Mouse (Mus musculus) limb, embryonic 13.5 days (tissue): Measurements from ENCODE around the gene Fam163a. TPM values are rescaled to one million over a fixed set of nuclear protein-coding genes. Genes with fewer than 3 reads are reported as not detected.
"Not testable (repeated sequence)": the region's sequence is repeated elsewhere in the genome, so short reads cannot be mapped to it uniquely, and the experiment has no call there.

Experiments used
- ATAC-seq: fragments of 200-750 bp; cut with Nextera tagmentation; 2 replicates; pipeline ENCODE4 v1.8.0; 2017; ENCODE audit warnings: low read depth, moderate number of reproducible peaks, moderate TSS enrichment; ENCODE audit not compliant: low FRiP score
- H3K27ac ChIP-seq: fragments of 300-500 bp; sonication (generic); 2 replicates; pipeline ENCODE4 v1.5.1; 2015; ENCODE audit warnings: inconsistent platforms, mild to moderate bottlenecking, moderate library complexity
- H3K27me3 ChIP-seq: fragments of 300-500 bp; sonication (generic); 2 replicates; pipeline ENCODE4 v1.6.1; 2015; ENCODE audit warnings: mild to moderate bottlenecking, inconsistent platforms
- H3K36me3 ChIP-seq: fragments of 300-500 bp; sonication (generic); 2 replicates; pipeline ENCODE4 v1.6.1; 2015; ENCODE audit warnings: inconsistent platforms, mild to moderate bottlenecking, moderate library complexity
- H3K4me1 ChIP-seq: fragments of 300-500 bp; sonication (generic); 2 replicates; pipeline ENCODE4 v1.6.1; 2015; ENCODE audit warnings: inconsistent platforms
- H3K4me2 ChIP-seq: fragments of 300-500 bp; sonication (generic); replicated peaks from 2 replicates; pipeline ENCODE4 v1.6.1; 2015; ENCODE audit warnings: inconsistent platforms, mild to moderate bottlenecking, moderate library complexity
- H3K4me3 ChIP-seq: fragments of 300-500 bp; sonication (generic); 2 replicates; pipeline ENCODE4 v1.5.1; 2015; ENCODE audit warnings: moderate library complexity, mild to moderate bottlenecking, inconsistent platforms
- H3K9ac ChIP-seq: fragments of 300-500 bp; sonication (generic); 2 replicates; pipeline ENCODE4 v1.6.1; 2015; ENCODE audit warnings: mild to moderate bottlenecking, inconsistent platforms
- H3K9me3 ChIP-seq: fragments of 300-500 bp; sonication (generic); 2 replicates; pipeline ENCODE4 v1.6.1; 2016; ENCODE audit warnings: inconsistent platforms
- WGBS: fragments of 180-500 bp; shearing (Covaris S2); methylation state at CpG from one replicate; pipeline ENCODE4 v1.1.7; 2015; 5-methylcytosine and 5-hydroxymethylcytosine counted together
- polyA plus RNA-seq: library from polyadenylated mRNA; unstranded; fragments of >200 nt; fragmentation: Nextera tagmentation; extraction: Ambion mirVana; gene quantifications from 2 replicates; pipeline ENCODE4 v1.2.1, GENCODE M21; 2015

The Fam163a gene
- polyA plus RNA-seq: 1.8 and 2.6 TPM in 2 replicates

DNA sequence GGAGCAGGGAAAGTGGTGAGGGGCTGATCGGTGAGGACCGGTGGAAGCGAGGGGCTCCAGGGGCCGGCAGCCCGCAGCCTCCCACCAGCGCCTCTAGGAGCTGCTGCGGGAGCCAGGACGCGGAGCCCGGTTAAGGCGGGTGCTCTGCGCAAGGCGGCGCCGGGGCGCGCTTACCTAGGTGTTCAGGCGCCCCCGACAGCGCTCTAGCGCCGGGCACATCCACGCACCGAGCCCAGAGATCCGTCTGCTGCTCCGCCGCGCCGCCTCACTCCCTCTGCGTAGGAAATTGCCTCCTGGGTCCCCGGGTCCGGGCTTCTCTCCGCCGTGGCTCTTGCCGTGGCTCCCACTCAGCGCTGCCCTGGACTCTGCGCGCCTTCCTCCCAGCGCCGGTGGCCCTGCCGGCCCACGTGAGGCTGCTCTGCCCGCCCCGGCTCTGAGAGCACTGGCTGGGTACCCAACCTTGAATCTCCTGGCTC lies at the start of gene Fam163a:
TSS of gene Fam163a (minus strand) at position 371 of the 476 bp plus-strand sequence.
- Histone ChIP-seq H3K36me3 (no peaks in the 10 kb centered on the region), H3K27me3 (peaks cover 66% of the 10 kb centered on the region), H3K4me3 (peak within 1 kb of the TSS; percentile 52)

DNA sequence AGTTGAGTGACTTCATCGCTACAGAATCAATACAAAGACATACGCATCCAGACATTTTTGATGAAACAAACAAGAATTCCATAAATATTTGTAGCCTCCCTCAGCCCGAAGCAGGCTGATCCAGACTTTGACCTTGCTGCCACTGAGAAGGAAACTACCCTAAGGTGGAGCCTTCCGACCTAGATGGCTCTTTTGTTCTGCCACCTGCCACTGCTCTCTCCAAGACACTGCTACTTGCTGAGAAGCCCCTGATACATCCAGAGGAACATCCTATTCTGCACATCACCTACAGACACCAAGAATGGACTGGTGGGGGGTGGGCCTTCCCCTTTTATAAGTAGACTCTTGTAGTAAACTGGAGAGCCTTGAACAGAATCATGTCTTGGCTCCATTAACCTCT lies 46.3 kb upstream of the Fam163a start:
- ATAC-seq, H3K4me1 ChIP-seq, H3K4me2 ChIP-seq, H3K36me3 ChIP-seq, H3K27me3 ChIP-seq, H3K4me3 ChIP-seq, H3K27ac ChIP-seq, H3K9ac ChIP-seq, H3K9me3 ChIP-seq: not testable (repeated sequence)
- WGBS: 81% methylated on average over 4 of the region's 4 CpGs

More for the DNA sequence above, at the start of gene Fam163a:
- WGBS: 0% methylated on average over 40 of the region's 44 CpGs
- ATAC-seq: peak; percentile 80
- Histone ChIP-seq H3K27ac (no peak within 1 kb of the TSS), H3K9ac (peak within 1 kb of the TSS; percentile 64), H3K4me1 (peaks cover 19% of the 10 kb centered on the region), H3K9me3 (no peaks in the 10 kb centered on the region), H3K4me2 (peak within 1 kb of the TSS; percentile 88)

DNA sequence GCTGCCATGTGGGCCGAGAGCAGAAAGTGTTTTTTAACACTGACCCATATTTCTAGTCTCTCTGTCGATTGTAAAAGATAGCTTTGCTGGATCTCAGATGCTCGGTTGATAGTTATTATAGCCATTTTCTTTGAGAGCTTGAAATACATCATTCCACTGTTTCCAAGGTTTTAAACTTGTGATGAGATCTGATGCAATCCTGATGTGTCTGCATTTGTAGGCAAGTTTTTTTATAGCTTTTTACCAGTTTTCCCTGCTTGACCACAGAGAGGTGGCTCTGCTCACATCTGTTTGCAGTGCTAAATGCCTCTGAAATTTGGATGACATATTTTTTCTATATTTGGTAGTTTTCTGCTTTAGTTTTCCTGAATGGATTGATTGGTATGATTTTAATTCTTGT lies 43.1 kb upstream of the Fam163a start:
- H3K27me3 ChIP-seq: no peaks in the 10 kb centered on the region
- 33% methylated on average over 3 of the region's 3 CpGs for WGBS
- no peak overlapping the region for H3K27ac ChIP-seq
- no peak for ATAC-seq
- no peaks in the 10 kb centered on the region for H3K36me3 ChIP-seq
- H3K9ac ChIP-seq: no peak overlapping the region
- H3K4me2 ChIP-seq: no peak overlapping the region
- no peaks in the 10 kb centered on the region for H3K4me1 ChIP-seq
- H3K4me3 ChIP-seq: no peak overlapping the region
- H3K9me3 ChIP-seq: no peaks in the 10 kb centered on the region

DNA sequence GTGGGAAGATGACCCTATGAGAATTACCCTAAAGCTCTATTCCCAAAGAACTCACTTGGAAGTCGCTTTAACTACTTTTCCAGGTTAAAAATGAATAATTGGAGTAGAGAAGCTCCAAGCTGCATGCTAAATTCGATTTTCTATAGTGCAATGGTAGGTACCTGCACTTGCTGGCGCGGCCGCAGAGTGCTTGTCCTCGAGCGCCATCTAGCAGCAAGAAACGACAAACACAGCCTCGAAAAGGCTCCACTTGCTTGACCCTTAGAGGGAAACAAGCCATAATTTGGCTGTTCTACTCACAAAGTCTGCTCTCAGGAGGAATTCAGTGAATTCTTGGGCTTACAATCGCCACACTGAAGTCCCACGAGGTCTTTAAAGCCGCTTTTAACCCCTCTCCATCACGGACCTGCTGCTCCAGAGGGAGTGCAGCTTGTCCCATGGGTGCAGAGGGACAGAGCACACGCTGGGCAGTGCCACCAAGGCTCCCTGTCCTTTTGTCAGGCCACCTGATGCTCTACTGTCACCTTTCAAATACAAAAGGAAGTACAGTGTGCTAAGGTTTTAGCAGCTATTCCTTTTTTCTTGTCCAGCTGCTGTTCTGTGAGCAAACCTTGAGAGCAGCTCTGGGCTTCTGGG lies 37.0 kb upstream of the Fam163a start:
- Histone ChIP-seq H3K27me3 (peaks cover 8% of the 10 kb centered on the region; the same call in 1 of the 2 replicates), H3K4me3 (no peak overlapping the region), H3K9ac (no peak overlapping the region), H3K9me3 (no peaks in the 10 kb centered on the region), H3K4me2 (no peak overlapping the region), H3K36me3 (no peaks in the 10 kb centered on the region), H3K4me1 (no peaks in the 10 kb centered on the region), H3K27ac (no peak overlapping the region)
- no peak for ATAC-seq
- WGBS: 8% methylated on average over 14 of the region's 14 CpGs

DNA sequence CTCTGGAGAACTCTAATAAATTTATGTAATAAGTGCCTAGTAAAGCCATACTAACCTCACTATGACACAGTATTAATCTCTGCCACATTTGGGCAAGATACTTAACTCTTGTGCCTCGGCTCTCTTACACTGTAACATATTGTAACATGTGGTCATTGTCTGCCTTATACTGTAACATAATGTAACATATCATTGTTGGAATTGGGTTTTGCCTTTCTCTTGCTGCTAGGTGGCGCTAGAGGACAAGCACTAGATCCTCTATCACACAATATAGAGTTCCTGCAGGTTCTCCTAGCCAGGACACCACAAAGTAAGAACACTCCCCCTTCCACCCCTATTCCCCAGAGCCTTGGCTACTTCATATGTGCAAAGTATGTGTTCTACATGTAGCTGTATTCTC lies 36.2 kb upstream of the Fam163a start:
- ATAC-seq: no peak
- Histone ChIP-seq H3K9me3 (no peaks in the 10 kb centered on the region), H3K9ac (no peak overlapping the region), H3K27ac (no peak overlapping the region), H3K4me1 (no peaks in the 10 kb centered on the region), H3K4me2 (no peak overlapping the region), H3K4me3 (no peak overlapping the region), H3K27me3 (peaks cover 8% of the 10 kb centered on the region; the same call in 1 of the 2 replicates), H3K36me3 (no peaks in the 10 kb centered on the region)
- 34% methylated on average over 2 of the region's 2 CpGs for WGBS

DNA sequence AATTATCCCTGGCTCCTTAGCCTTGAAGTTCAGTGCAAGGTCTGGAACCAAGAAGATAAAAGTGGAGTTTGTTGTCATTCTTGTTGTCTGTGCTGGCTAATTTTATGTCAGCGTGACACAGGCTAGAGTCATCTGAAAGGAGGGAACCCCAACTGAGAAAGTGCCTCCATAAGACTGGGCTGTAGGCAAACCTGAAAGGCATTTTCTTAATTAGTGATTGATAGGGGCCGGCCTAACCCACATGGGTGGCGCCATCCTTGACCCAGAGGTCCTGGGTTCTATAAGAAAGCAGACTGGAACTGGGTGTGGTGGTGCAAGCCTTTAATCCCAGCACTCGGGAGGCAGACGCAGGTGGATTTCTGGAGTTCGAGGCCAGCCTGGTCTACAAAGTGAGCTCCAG lies 26.3 kb upstream of the Fam163a start:
- H3K9me3 ChIP-seq: no peaks in the 10 kb centered on the region
- H3K36me3 ChIP-seq: no peaks in the 10 kb centered on the region
- H3K4me3 ChIP-seq: no peak overlapping the region
- no peak overlapping the region for H3K27ac ChIP-seq
- peaks cover 11% of the 10 kb centered on the region for H3K4me1 ChIP-seq
- no peak overlapping the region for H3K9ac ChIP-seq
- H3K27me3 ChIP-seq: no peaks in the 10 kb centered on the region
- 79% methylated on average over 6 of the region's 6 CpGs for WGBS
- no peak overlapping the region for H3K4me2 ChIP-seq
- peak; percentile 34; the same call in 1 of the 2 replicates for ATAC-seq

DNA sequence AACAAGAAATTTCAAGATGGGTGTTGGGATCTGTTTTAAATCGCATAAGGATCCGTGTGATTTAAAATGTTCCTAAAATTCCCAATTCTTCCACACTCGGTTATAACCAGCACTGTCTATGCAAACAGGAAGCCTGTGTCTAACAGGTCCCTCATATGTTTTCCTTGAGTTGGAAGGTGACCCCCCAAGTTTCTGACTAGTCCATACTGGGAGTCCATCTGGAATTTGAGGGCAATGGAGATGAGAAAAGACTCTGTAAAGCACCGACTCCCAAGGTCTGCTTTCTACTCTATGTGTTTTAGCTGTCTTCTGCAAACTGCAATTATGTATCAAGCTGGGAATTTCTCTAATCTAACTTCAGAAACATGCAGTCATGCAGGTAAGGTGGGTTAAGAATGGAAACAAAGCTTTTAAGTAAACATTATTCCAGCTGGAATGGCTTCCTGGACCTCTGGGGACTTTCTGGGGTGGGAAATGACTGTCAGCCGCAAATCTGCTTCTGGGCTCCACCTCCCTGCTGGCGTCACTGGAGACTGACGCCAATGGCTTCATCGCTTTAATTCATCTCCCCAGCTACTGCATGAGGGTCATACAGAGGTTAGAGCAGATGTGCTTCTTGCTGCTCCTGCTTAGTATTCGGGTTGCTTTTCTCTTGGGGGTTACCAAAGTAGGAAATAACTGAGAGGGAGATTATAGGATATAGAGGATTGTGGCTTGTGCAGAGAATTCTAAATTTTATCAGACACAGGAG lies 25.7 kb upstream of the Fam163a start:
- H3K4me3 ChIP-seq: no peak overlapping the region
- H3K27me3 ChIP-seq: no peaks in the 10 kb centered on the region
- H3K9me3 ChIP-seq: no peaks in the 10 kb centered on the region
- peaks cover 11% of the 10 kb centered on the region for H3K4me1 ChIP-seq
- H3K9ac ChIP-seq: no peak overlapping the region
- no peak overlapping the region for H3K27ac ChIP-seq
- H3K4me2 ChIP-seq: no peak overlapping the region
- WGBS: 32% methylated on average over 9 of the region's 9 CpGs
- H3K36me3 ChIP-seq: no peaks in the 10 kb centered on the region
- peak; percentile 77 for ATAC-seq

DNA sequence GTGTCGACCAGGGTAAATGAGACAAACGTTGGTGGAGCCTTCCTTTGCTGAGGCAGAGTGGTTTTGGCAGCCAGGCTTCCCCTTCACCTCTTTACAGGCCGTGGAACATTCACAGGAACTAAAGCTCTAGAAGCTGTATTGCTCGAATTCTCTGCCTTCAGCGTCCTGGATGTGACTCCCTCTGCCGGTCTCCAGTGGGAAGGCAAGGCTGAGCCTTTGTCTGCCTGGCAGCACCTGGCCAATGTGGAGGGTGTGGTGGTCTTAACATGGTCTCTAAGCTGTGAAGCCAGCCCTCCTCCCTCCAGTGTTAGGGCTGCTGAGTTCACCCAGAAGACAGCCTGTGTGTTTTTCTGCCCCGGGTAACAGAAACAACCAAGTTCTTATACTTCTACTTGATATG lies 24.6 kb upstream of the Fam163a start:
- WGBS: 23% methylated on average over 7 of the region's 7 CpGs
- Histone ChIP-seq H3K27ac (no peak overlapping the region), H3K9ac (no peak overlapping the region), H3K4me3 (no peak overlapping the region), H3K4me2 (no peak overlapping the region), H3K27me3 (no peaks in the 10 kb centered on the region), H3K36me3 (no peaks in the 10 kb centered on the region), H3K4me1 (peaks cover 11% of the 10 kb centered on the region), H3K9me3 (no peaks in the 10 kb centered on the region)
- 0 out of 2 replicates have a peak, but pooled peaks have one; percentile 41 for ATAC-seq

DNA sequence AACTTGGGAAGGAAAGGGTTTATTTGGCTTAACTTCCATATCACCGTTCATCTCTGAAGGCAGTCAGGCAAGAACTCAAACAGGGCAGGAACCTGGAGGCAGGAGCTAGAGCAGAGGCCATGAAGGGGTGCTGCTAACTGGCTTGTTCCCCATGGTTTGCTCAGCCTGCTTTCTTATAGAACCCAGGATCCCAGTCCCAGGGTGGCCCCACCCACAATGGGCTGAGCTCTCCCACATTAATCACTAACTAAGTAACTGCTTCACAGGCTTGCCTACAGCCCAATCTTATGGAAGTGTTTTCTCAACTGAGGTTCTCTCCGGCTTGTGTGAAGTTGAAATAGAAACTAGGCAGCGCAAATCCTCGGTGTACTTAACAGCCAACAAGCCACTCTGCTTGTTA lies 23.9 kb upstream of the Fam163a start:
- Histone ChIP-seq H3K36me3 (no peaks in the 10 kb centered on the region), H3K27ac (no peak overlapping the region), H3K9me3 (no peaks in the 10 kb centered on the region), H3K27me3 (no peaks in the 10 kb centered on the region), H3K9ac (no peak overlapping the region), H3K4me1 (peaks cover 11% of the 10 kb centered on the region), H3K4me2 (no peak overlapping the region), H3K4me3 (no peak overlapping the region)
- WGBS: 83% methylated on average over 4 of the region's 4 CpGs
- no peak for ATAC-seq

DNA sequence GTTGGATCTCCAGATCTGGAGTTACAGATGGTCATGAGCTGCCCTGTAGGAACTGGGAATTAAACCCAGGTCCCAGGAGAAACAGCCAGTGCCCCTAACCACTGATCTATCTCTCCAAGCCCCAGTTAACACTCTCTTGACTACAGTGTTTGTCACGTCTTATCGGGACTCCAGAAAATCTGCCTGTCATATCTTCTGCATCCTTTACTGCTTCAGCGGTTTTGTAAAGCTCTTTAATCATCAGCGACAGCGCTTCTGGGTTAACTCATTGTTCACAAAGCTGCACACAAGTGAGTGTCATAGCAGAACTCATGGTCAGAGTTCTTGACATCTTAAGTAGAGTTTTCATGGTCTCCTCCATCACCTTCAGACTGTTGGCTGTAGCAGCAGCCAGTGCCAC lies 22.1 kb upstream of the Fam163a start:
- no peak for ATAC-seq
- no peaks in the 10 kb centered on the region for H3K36me3 ChIP-seq
- H3K27me3 ChIP-seq: no peaks in the 10 kb centered on the region
- peaks cover 11% of the 10 kb centered on the region for H3K4me1 ChIP-seq
- no peak overlapping the region for H3K27ac ChIP-seq
- WGBS: 87% methylated on average over 5 of the region's 5 CpGs
- H3K9me3 ChIP-seq: no peaks in the 10 kb centered on the region
- H3K4me3 ChIP-seq: no peak overlapping the region
- no peak overlapping the region for H3K4me2 ChIP-seq
- no peak overlapping the region for H3K9ac ChIP-seq

DNA sequence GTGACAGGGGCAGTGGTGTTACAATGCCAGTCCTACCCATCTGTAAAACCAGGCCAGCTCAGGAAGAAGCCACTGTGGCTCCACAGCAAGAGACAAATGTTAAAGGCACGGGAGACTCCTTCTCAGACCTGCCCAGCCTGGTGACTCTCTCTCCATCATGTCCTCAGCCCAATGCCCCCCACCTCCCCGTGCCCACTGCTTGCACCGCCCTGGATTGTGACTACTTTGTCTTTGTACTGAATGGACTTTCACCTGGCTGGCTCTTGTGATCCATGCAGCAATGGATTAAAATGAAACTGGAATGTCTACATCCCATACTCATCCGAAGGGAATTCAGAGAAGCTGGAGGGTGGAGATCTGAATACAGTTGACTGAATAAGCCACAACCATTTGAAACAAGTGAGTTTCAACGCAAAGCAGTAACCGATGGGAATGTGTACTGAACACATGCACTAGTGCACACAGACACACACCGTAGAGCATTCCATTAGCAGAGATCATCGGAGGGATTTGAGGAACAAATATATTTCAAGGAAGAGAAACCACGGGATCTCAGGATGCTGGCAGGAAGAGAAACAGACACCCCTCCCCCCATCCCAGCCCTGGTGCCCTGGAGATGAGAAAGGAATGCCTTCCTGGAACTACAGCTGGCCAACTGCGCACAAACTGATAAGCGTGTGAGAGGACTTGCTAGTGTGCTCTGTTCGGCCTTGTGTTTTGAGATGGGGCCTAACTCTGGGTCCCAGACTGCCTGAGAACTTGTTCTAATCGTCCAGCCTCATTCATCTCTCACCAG lies 17.6 kb upstream of the Fam163a start:
- Histone ChIP-seq H3K4me2 (no peak overlapping the region), H3K9ac (no peak overlapping the region), H3K27ac (no peak overlapping the region), H3K9me3 (no peaks in the 10 kb centered on the region), H3K4me1 (no peaks in the 10 kb centered on the region; the same call in 1 of the 2 replicates), H3K36me3 (no peaks in the 10 kb centered on the region), H3K27me3 (no peaks in the 10 kb centered on the region), H3K4me3 (no peak overlapping the region)
- ATAC-seq: no peak
- WGBS: 67% methylated on average over 13 of the region's 13 CpGs

DNA sequence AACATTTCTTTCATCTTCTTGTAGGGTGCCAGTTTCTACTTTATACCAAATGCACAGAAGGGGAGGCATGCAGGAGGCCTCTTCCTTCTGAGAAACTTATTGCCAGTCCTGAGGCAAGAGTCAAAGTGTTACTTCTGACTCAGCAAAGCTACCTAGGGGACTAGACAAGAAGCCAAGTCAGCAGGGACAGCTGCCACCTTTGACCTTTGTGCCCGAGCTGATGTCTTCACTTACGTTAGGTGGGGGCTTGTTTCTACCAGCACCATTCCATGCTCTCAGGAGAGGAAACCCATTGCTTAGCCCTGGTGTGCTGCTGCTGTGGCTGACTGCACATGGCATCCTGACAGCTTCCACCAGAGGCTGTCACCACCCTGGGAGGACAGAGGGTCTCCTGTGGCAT lies 16.5 kb upstream of the Fam163a start:
- H3K36me3 ChIP-seq: no peaks in the 10 kb centered on the region
- H3K4me1 ChIP-seq: no peaks in the 10 kb centered on the region; the same call in 1 of the 2 replicates
- 41% methylated on average over 2 of the region's 2 CpGs for WGBS
- H3K27me3 ChIP-seq: no peaks in the 10 kb centered on the region
- no peak for ATAC-seq
- no peak overlapping the region for H3K27ac ChIP-seq
- H3K9me3 ChIP-seq: no peaks in the 10 kb centered on the region
- no peak overlapping the region for H3K4me2 ChIP-seq
- no peak overlapping the region for H3K4me3 ChIP-seq
- H3K9ac ChIP-seq: no peak overlapping the region
